Mouse (Mus musculus) urinary bladder, postnatal 14 days (tissue): ENCODE measurements around the gene Alpk1.

Experiments
- DNase-seq: peaks from one replicate; pipeline ENCODE4 v3.0.0; 2021; ENCODE audit warnings: low spot score

The Alpk1 gene

DNA sequence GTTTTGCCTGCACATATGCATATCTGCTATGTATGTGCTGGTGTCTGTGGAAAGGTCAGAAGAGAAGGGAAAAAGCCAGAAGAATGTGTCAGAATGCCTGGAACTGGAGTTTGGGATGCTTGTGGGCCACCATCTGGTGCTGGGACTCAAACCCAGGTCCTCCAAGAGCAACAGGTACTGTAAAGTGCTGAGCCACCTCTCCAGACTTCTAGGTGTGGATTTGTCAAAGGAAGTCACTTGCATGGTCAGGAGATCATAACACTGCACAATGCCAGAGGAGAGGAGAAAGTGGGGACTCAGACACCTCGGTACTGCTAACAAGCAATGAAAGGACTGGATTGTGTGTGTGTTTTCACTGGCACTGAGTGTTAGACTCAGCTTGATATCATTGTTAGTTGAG lies 150.1 kb downstream of the Alpk1 start:
- DNase-seq: no peak

GRCm38 (mm10) chr3:127628311-127629184 lies 151.8 kb downstream of the Alpk1 start:
- DNase-seq: no peak

GRCm38 (mm10) chr3:127627956-127628310 lies 152.4 kb downstream of the Alpk1 start:
- no peak for DNase-seq

GRCm38 (mm10) chr3:127627151-127627955 lies 153.0 kb downstream of the Alpk1 start:
- DNase-seq: no peak

GRCm38 (mm10) chr3:127626524-127626923 lies 153.8 kb downstream of the Alpk1 start:
- no peak for DNase-seq

- DNase-seq: no peak
Observed at GRCm38 (mm10) chr3:127625701-127626399, 154.5 kb downstream of the Alpk1 start.

DNA sequence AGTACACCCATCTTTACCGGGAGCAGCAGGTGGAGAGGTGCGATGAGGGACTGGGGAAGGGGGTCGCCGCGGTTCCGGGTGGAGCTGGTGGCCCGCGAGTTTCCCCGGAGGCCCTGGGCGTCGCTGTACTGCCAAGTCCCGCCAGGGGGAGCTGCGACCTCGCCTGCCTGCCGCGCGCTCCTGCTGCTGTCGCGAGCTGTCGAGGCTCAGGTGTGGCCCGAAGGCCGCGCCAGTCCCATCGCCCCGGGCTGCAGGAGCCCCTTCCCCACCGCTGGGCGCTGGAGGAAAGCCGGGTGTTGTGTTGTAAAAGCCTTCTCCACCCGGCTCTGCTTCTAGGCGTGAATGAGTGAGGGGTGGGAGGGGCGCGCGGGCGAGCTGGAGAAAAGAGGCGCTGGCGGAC lies 155.0 kb downstream of the Alpk1 start:
- DNase-seq: peak; percentile 72
